19 mouse cellular contexts compared by ENCODE assay signal in genomic region chrX:98860167-98860566, GRCm38 (mm10). TPM values are rescaled to one million over a fixed set of nuclear protein-coding genes. Genes with fewer than 3 reads are reported as not detected.
DNase-seq lines count a peak whose midpoint lies in the region; ATAC-seq and TF ChIP-seq lines count a peak whose summit lies in the region.
"Had no signal": no experiment of that assay in that cellular context is flagged by ENCODE, and none has a peak within 500 bp of the region (broad histone marks: within the 10 kb centered on the region; RNA-seq: fewer than 3 reads in every experiment).

No protein-coding gene starts in this region.

- H3K9ac ChIP-seq in liver, adult 2 months (ENCODE audit: low read depth, low read length), result no peak overlapping the region
- H3K9ac ChIP-seq: embryonic facial prominence, embryonic 15.5 days; forebrain, embryonic 12.5 days; heart, embryonic 15.5 days; hindbrain, embryonic 15.5 days; liver, embryonic 12.5 days; neural tube, embryonic 15.5 days; stomach, embryonic 15.5 days had no signal

- no peaks in the 10 kb centered on the region for H3K27me3 ChIP-seq in liver, adult 2 months (ENCODE audit: control insufficient read depth, insufficient read depth, low read length)
- H3K27me3 ChIP-seq: heart, embryonic 15.5 days; hindbrain, embryonic 15.5 days; liver, embryonic 12.5 days; neural tube, embryonic 15.5 days; stomach, embryonic 15.5 days had no signal

- peak; percentile 100 for ATAC-seq in granulocyte monocyte progenitor cell, adult 5-6 weeks (replicated peaks; ENCODE audit: poor library complexity, severe bottlenecking)
- ATAC-seq in megakaryocyte progenitor cell, adult 5-6 weeks (replicated peaks; ENCODE audit: poor library complexity), result peak; percentile 99
- ATAC-seq: intestine, postnatal 0 days; liver, embryonic 12.5 days had no signal

- no peaks in the 10 kb centered on the region for H3K4me1 ChIP-seq in liver, adult 2 months (ENCODE audit: control insufficient read depth, insufficient read depth, low read length)
- H3K4me1 ChIP-seq: embryonic facial prominence, embryonic 15.5 days; forebrain, embryonic 12.5 days; heart, embryonic 15.5 days; hindbrain, embryonic 15.5 days; liver, embryonic 12.5 days; neural tube, embryonic 15.5 days; stomach, embryonic 15.5 days had no signal

- 77% methylated on average over 5 of the region's 5 CpGs for WGBS in liver, adult 2 months

- peak; percentile 26 to 39 for DNase-seq in heart, adult 9 months (ENCODE audit: low spot score in 2 of 2)
- no peak for DNase-seq in heart, postnatal 4 days
- peak; percentile 21 for DNase-seq in liver, adult 2 months (ENCODE audit: extremely low read depth, low read depth, low spot score)
- DNase-seq in liver, result no peak
- DNase-seq in urinary bladder, postnatal 36 days (ENCODE audit: low spot score in 2 of 2), result no peak
- DNase-seq in natural killer cell, adult 2 months (ENCODE audit: low spot score in 2 of 2), result no peak
- DNase-seq: cerebellum, adult 9-10 months; retina, postnatal 1 day; thymus, postnatal 36 days had no signal

- no peak overlapping the region for H3K4me3 ChIP-seq in liver, adult 2 months (ENCODE audit: insufficient read depth, low read depth, low read length)
- H3K4me3 ChIP-seq: embryonic facial prominence, embryonic 15.5 days; forebrain, embryonic 12.5 days; heart, embryonic 15.5 days; hindbrain, embryonic 15.5 days; liver, embryonic 12.5 days; neural tube, embryonic 15.5 days; stomach, embryonic 15.5 days had no signal

- H3K79me2 ChIP-seq in liver, adult 2 months (ENCODE audit: control insufficient read depth, insufficient read depth, low read length), result no peaks in the 10 kb centered on the region

- TF ChIP-seq CTCF in liver, adult 2 months (IDR thresholded peaks at IDR 0.05; ENCODE audit: low read depth, low read length), result no peak

- no peak for TF ChIP-seq POLR2A in liver, adult 2 months (IDR thresholded peaks at IDR 0.05; ENCODE audit: extremely low read depth, insufficient read depth, low read length)

- H3K36me3 ChIP-seq in liver, adult 2 months (ENCODE audit: control insufficient read depth, insufficient read depth, low read length), result no peaks in the 10 kb centered on the region
- H3K36me3 ChIP-seq: embryonic facial prominence, embryonic 15.5 days; forebrain, embryonic 12.5 days; heart, embryonic 15.5 days; hindbrain, embryonic 15.5 days; liver, embryonic 12.5 days; neural tube, embryonic 15.5 days; stomach, embryonic 15.5 days had no signal

- H3K27ac ChIP-seq in liver, adult 2 months (replicated peaks; ENCODE audit: insufficient read depth, low read depth, low read length), result no peak overlapping the region
- H3K27ac ChIP-seq: embryonic facial prominence, embryonic 15.5 days; forebrain, embryonic 12.5 days; heart, embryonic 15.5 days; hindbrain, embryonic 15.5 days; liver, embryonic 12.5 days; neural tube, embryonic 15.5 days; stomach, embryonic 15.5 days had no signal

RNA-seq across cellular contexts. Expression of gene Ophn1, which starts 30.7 kb away (rescaled TPM):
- 10 to 100 TPM in 1 of 2 experiments, 1 to 10 TPM in 1; 9.3 to 11.1 TPM for total RNA-seq in heart, postnatal 4 days (2021)
- total RNA-seq in liver, adult 2 months (2014; rRNA removed), result 2.5 and 2.8 TPM in 2 replicates
- polyA plus RNA-seq in liver, adult 2 months (2012; rRNA removed), result 0.41 and 0.71 TPM in 2 replicates
- 2.1 and 2.9 TPM in 2 replicates for total RNA-seq in granulocyte monocyte progenitor cell, adult 5-6 weeks (2014; fragmentation: Nextera tagmentation)
- total RNA-seq in granulocyte monocyte progenitor cell, adult 5-6 weeks (2017), result 1.6 and 2.8 TPM in 2 replicates
- total RNA-seq in megakaryocyte progenitor cell, adult 5-6 weeks (2015), result 0.81 and 0.89 TPM in 2 replicates
- 1.8 and 2.8 TPM in 2 replicates for total RNA-seq in megakaryocyte progenitor cell, adult 5-6 weeks (2017)

Comparison
In these comparisons a context has a peak if more than half of its experiments do, and no peak if none do; other contexts are left out.
1. DNase-seq: peak in heart, adult 9 months (2 of 2) and liver, adult 2 months (single experiment); none in heart, postnatal 4 days (single experiment), liver (single experiment), urinary bladder, postnatal 36 days (0 of 2) and natural killer cell, adult 2 months (0 of 2).